Mouse (Mus musculus) erythroblast, embryonic 14.5 days (primary cell): ENCODE data around the gene Rpp38. TPM values are rescaled to one million over a fixed set of nuclear protein-coding genes. Genes with fewer than 3 reads are reported as not detected.
A peak's percentile ranks its signal among the peaks of the same experiment; 100 is the strongest.

ENCODE experiments used
- H3K27me3 ChIP-seq: 2 replicates; pipeline ENCODE4 v1.6.1; 2012; ENCODE audit warnings: inconsistent platforms; ENCODE audit not compliant: control insufficient read depth
- H3K36me3 ChIP-seq: 2 replicates; pipeline ENCODE4 v1.6.1; 2012; ENCODE audit warnings: mild to moderate bottlenecking, inconsistent platforms; ENCODE audit not compliant: control insufficient read depth
- H3K4me1 ChIP-seq: 2 replicates; pipeline ENCODE4 v1.6.1; 2012; ENCODE audit warnings: inconsistent platforms; ENCODE audit not compliant: control insufficient read depth
- H3K4me3 ChIP-seq: replicated peaks from 2 replicates; pipeline ENCODE3; 2012; ENCODE audit warnings: moderate library complexity, mild to moderate bottlenecking, inconsistent platforms
- H3K9me3 ChIP-seq: 2 replicates; pipeline ENCODE4 v1.6.1; 2012; ENCODE audit warnings: low read length, inconsistent platforms, mixed read lengths; ENCODE audit not compliant: control insufficient read depth
- GATA1 ChIP-seq: IDR thresholded peaks from 2 replicates; pipeline ENCODE4 v1.6.1; 2012; ENCODE audit warnings: low read length, inconsistent platforms, mixed read lengths
- TAL1 ChIP-seq: IDR thresholded peaks from 3 replicates; pipeline ENCODE4 v1.6.1; 2012; ENCODE audit warnings: low read length, inconsistent platforms, mixed read lengths
- polyA plus RNA-seq: library from polyadenylated mRNA; stranded (reverse); fragments of >175 nt; gene quantifications from 2 replicates; pipeline ENCODE4 v1.2.3, GENCODE M21; 2012

Gene Rpp38
- polyA plus RNA-seq: 0.03 and 0.11 TPM in 2 replicates

DNA sequence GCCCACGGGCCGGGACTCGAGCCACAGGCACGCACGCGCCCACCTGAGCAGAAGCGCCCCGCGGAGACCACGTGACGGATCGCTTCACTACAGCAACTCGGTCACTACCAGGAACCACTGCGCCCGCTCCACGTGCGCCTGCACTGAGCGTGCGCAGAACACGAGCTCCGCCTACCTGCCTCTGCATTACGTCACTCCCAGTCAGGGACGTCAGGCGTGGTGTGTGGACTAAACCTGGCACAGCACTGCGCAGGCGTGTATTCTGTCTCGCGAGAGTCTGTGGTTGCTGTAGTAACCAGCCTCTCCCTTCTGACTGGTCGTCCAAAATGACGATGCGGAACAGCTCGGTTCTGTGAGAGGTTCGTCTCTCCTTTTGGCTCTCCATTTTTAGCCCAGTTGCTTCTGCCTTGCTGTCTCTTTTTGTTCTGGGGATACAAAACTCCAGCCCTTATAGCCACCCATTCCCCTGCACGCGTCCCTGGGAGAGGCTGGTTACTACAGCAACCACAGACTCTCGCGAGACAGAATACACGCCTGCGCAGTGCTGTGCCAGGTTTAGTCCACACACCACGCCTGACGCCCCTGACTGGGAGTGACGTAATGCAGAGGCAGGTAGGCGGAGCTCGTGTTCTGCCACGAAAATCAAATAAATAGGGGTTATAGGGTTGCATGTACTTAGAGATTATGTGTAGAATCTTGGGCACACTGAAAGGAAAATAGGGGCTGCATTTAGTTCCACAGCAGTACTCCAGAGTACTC, at the start of gene Rpp38:
Gene Rpp38 (minus strand): TSS at position 160 of the 759 bp plus-strand sequence.
- Histone ChIP-seq H3K4me1 (peaks cover 39% of the 10 kb centered on the region), H3K36me3 (peaks cover 26% of the 10 kb centered on the region), H3K27me3 (peaks cover under 1% of the 10 kb centered on the region), H3K9me3 (no peaks in the 10 kb centered on the region), H3K4me3 (peak within 1 kb of the TSS; percentile 81)
- TF ChIP-seq TAL1: no peak
- no peak for TF ChIP-seq GATA1

DNA sequence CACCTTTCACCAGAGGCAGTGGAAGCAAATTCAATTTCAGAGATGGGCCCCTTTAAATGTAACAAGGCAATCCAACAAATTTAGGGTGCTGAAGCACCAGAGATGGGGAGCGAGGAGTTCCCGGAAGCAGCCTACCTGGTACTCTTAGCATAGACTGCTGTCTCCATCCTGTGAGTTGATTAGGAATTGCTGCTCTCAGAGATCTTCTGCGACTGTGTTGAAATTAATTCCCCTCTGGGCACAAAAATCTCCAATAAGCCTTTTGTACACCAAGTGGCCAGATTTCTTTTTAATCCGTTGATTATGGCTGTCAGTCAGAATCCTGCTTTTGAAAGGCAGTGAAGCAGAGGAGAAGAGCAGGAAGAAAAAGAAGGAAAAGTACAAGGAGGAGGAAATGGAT, 32.7 kb upstream of the Rpp38 start:
- Histone ChIP-seq H3K9me3 (no peaks in the 10 kb centered on the region), H3K36me3 (no peaks in the 10 kb centered on the region), H3K27me3 (no peaks in the 10 kb centered on the region), H3K4me1 (no peaks in the 10 kb centered on the region), H3K4me3 (no peak overlapping the region)
- TF ChIP-seq GATA1 (no peak), TAL1 (no peak)

DNA sequence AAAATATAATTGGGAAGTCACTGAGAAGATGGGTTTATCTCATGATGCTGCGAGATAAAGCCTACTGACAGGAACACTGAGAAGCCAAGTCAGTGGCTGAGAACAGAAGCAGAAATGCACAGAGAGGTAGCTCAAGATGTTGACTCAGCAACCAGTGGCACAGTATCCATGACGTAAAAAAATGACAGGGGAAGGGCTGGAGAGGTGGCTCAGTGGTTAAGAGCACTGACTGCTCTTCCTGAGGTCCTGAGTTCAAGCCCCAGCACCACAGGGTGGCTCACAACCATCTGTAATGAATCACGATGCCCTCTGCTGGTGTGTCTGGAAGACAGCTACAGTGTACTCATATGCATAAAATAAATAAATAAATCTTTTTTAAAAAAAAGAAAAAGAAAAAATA, 28.6 kb upstream of the Rpp38 start:
- no peaks in the 10 kb centered on the region for H3K27me3 ChIP-seq
- H3K4me1 ChIP-seq: no peaks in the 10 kb centered on the region
- no peak for TF ChIP-seq TAL1
- TF ChIP-seq GATA1: no peak
- H3K4me3 ChIP-seq: no peak overlapping the region
- H3K9me3 ChIP-seq: no peaks in the 10 kb centered on the region
- H3K36me3 ChIP-seq: no peaks in the 10 kb centered on the region

DNA sequence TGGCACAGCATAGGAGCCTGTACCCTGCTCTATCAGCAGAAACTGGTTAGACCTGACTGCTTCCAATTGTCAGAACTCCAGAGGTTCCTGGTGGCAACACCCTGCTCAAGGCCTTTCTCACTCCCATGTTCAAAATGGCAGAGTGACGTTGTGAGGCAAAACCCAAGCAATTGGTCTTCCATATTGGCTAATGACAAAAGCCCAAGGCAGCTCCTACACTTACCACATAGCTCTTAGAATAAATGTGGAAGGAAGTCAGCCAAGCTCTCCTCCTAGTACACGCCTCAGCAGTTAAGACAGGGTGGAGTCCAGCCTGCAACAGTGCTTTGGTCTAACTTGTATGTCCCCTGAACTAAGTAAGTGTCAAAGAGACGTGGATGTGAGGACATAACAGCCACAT, 25.4 kb upstream of the Rpp38 start:
- no peaks in the 10 kb centered on the region for H3K9me3 ChIP-seq
- H3K36me3 ChIP-seq: no peaks in the 10 kb centered on the region
- no peaks in the 10 kb centered on the region for H3K27me3 ChIP-seq
- no peaks in the 10 kb centered on the region for H3K4me1 ChIP-seq
- TF ChIP-seq TAL1 (no peak), GATA1 (no peak)
- no peak overlapping the region for H3K4me3 ChIP-seq

DNA sequence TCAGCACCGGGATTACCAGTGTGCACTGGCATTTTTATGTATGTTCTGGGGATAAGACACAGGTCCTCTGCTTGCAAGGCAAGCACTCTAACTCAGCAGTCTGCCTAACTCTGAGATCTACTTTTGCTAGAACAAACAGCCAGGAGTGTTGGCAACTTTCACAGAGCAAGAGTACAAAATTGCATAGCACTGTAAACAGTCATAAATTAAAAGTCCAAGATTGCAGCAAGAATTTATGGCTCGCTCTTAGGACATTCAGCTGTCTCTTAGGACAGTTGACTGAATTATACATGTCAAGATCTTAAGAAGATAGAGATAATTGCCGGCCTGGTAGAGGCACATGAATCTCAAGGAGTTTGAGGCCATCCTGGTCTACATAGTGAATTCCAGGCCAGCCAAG, 23.9 kb upstream of the Rpp38 start:
- TF ChIP-seq GATA1 (no peak), TAL1 (no peak)
- Histone ChIP-seq H3K4me1 (no peaks in the 10 kb centered on the region), H3K4me3 (no peak overlapping the region), H3K27me3 (no peaks in the 10 kb centered on the region), H3K36me3 (no peaks in the 10 kb centered on the region), H3K9me3 (no peaks in the 10 kb centered on the region; the same call in 1 of the 2 replicates)

DNA sequence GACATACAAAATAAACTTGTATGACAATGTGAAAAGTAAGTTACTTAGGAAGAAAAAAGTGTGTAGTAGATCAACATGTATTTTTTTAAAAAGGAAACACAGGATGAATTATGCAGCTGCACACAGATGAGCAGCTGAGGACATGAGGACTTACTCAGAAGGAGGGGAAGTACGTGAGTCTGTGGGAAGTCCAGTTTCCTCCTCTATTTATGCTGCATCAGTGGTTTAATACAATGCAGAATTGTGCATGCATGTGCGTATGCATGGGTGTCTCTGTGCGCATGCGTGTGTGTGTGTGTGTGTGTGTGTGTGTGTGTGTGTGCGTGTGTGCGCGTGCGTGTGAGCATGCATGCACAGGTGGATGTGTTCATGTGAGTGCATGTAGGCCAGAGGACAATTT, 23.4 kb upstream of the Rpp38 start:
- TF ChIP-seq GATA1 (no peak), TAL1 (no peak)
- H3K4me1 ChIP-seq: no peaks in the 10 kb centered on the region
- no peaks in the 10 kb centered on the region for H3K36me3 ChIP-seq
- no peak overlapping the region for H3K4me3 ChIP-seq
- H3K9me3 ChIP-seq: no peaks in the 10 kb centered on the region; the same call in 1 of the 2 replicates
- no peaks in the 10 kb centered on the region for H3K27me3 ChIP-seq

DNA sequence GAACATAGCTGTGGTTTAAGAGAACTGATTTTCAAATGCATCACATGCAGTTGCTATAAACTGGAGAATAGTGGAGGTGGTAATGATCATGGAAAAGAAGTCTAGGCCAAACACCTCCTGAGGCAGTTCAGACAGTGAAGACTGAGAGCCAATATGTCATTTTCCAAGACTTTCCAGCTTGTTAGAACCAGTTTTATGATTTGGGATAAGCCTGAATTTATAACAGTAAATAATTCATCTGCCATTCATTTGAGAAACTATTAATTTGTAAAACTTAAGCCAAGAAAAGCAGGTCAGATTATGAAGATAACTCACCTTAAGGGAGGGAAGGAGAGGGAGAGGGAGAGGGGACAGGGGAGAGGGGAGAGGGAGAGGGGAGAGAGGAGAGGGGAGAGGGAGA, 20.7 kb upstream of the Rpp38 start:
- Histone ChIP-seq H3K4me1 (no peaks in the 10 kb centered on the region), H3K9me3 (no peaks in the 10 kb centered on the region; the same call in 1 of the 2 replicates), H3K4me3 (no peak overlapping the region), H3K27me3 (no peaks in the 10 kb centered on the region), H3K36me3 (no peaks in the 10 kb centered on the region)
- TF ChIP-seq GATA1 (no peak), TAL1 (no peak)

DNA sequence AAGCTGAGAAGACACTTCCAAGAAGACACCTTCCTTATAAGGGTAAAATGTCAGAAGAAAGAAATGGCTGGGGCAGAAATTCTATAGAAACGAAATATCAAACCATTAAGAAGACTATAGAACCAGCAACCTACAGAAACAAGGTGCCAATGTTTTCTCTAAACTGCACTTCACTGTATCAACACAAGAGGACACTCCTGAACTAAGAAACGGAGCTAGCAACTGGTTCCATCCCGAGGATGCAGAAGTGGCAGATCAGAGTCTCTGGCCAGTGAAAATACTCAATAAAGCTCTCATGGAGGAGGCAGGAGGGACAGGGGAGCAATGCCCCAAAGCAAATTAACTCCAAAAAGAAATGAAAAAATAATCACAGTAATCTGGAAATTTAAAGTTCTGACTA, 16.5 kb upstream of the Rpp38 start:
- no peak overlapping the region for H3K4me3 ChIP-seq
- peaks cover 3% of the 10 kb centered on the region; the same call in 1 of the 2 replicates for H3K27me3 ChIP-seq
- no peaks in the 10 kb centered on the region for H3K4me1 ChIP-seq
- H3K36me3 ChIP-seq: no peaks in the 10 kb centered on the region
- TF ChIP-seq GATA1 (no peak), TAL1 (no peak)
- H3K9me3 ChIP-seq: no peaks in the 10 kb centered on the region; the same call in 1 of the 2 replicates

DNA sequence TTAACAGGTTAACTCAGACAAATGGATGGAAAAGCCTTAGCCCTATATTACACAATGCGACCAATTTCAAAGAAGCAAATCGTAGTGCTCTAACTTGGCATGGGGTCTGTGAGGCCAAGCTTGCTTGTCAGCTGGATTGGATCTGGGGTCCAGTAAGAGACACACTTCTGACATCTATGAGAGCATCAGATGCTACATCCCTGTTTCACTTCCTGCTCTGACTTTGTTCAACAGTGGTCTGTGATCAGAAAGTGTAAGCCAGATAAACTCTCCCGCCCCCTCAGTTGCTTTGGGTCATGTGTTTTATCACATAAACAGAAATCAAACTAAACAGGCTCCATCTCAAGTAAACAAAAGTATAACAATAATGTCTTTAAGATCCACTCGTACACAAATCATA, 16.0 kb upstream of the Rpp38 start:
- Histone ChIP-seq H3K4me3 (no peak overlapping the region), H3K27me3 (peaks cover 6% of the 10 kb centered on the region; the same call in 1 of the 2 replicates), H3K9me3 (no peaks in the 10 kb centered on the region; the same call in 1 of the 2 replicates), H3K36me3 (no peaks in the 10 kb centered on the region), H3K4me1 (no peaks in the 10 kb centered on the region)
- TF ChIP-seq TAL1: no peak
- TF ChIP-seq GATA1: no peak
